ENCODE assay signal across 17 mouse cellular contexts in genomic region chr6:73389301-73389700, GRCm38 (mm10).
DNase-seq lines count a peak whose midpoint lies in the region; ATAC-seq lines count a peak whose summit lies in the region.
"Had no signal": no experiment of that assay in that cellular context is flagged by ENCODE, and none has a peak within 500 bp of the region (broad histone marks: within the 10 kb centered on the region; RNA-seq: fewer than 3 reads in every experiment).

No protein-coding gene starts in this region.

- no peak for DNase-seq in frontal cortex, postnatal 10 days (ENCODE audit: low spot score in 2 of 2)
- peak; percentile 15 to 27 for DNase-seq in left cerebral cortex, postnatal 14 days (ENCODE audit: low spot score in 2 of 2)
- no peak for DNase-seq in left cerebral cortex, postnatal 10 days (ENCODE audit: extremely low spot score in 1 of 2, low spot score in 2 of 2)
- peak; percentile 48 for DNase-seq in right cerebral cortex, adult 18-20 months
- no peak for DNase-seq in right cerebral cortex, postnatal 10 days (ENCODE audit: low spot score in 2 of 2)
- DNase-seq: adrenal gland, postnatal 10 days; adrenal gland, postnatal 36 days; B cell, adult 2 months; cerebellum, adult 18-20 months; cerebellum, adult 9-10 months; gastrocnemius, postnatal 10 days; gastrocnemius, postnatal 36 days; heart, postnatal 36 days had no signal

- intact Hi-C loops in left cerebral cortex, postnatal 14 days (cut with DNase I), result no loop called here
- intact Hi-C loops in left cerebral cortex, postnatal 10 days (cut with DNase I), result no loop called here

- ATAC-seq in frontal cortex, adult (ENCODE audit: low TSS enrichment), result peak; percentile 98
- ATAC-seq: forebrain, embryonic 15.5 days; hindbrain, embryonic 16.5 days; Patski had no signal

Comparison
In these comparisons a context has a peak if more than half of its experiments do, and no peak if none do; other contexts are left out.
1. DNase-seq: peak in left cerebral cortex, postnatal 14 days (2 of 2) and right cerebral cortex, adult 18-20 months (single experiment); none in frontal cortex, postnatal 10 days (0 of 2), left cerebral cortex, postnatal 10 days (0 of 2) and right cerebral cortex, postnatal 10 days (0 of 2).